Mouse (Mus musculus) T-helper 2 cell (primary cell): ENCODE results near the gene Lrrc41.

ENCODE experiments used
- in situ Hi-C: fragments of 300-600 bp; cut with MboI, MseI; formaldehyde crosslinking; loops from one replicate; pipeline ENCODE4 v1.15.1; 2025; ENCODE audit warnings: high pct_unique_total_duplicates

Lrrc41 gene

DNA sequence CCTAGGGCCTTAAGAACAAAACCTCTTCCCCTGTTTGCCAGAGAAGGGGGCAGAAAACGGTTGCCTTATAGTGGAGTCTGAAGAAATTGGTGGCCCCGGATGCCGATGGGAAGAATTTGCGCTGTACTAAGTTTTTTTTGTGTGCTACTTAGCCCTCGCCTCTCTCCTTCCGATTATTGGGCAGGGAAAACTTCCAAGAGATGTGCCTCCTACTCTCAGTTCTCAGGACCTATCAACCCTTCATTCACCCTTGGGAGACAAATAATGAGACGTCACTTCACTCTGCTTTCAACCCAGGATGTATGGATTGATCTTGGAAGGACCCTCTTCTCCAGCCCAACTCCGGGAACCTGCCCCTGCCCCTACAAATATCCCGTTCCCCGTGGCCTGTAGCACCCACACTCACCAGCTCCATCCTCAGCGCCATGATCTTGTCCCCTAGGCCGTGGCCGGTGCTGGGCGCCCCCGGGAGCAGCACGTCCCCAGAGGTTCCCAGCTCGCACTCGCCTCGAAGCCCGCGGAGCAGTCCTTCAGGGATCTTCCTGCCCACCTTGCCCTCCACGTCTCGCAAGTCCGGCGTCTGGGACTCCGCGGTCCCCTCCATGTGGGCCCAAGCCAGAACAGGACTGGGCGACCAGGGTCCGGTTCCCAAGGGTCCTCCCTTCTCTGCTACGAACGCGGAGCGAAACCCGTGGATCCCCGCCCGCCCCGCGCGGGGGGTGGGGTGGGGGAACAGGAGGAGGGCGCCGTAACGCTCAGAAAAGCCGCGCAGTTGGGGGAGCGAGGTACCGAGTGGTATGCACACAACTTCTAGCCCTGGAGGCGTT is 69.0 kb downstream of the Lrrc41 start:
- in situ Hi-C loops, result no loop called here
